Mouse (Mus musculus): ENCODE results near the gene Atp6v1g1.

- TF ChIP-seq POLR2A (IDR thresholded peaks at IDR 0.05; ENCODE audit: low read depth, low read length) (no peak), CTCF (conservative IDR thresholded peaks at IDR 0.05; ENCODE audit: insufficient read depth, insufficient read length, low read depth, low read length) (no peak)
These were observed 46.0 kb downstream of the Atp6v1g1 start for GRCm38 (mm10) chr4:63590538-63590937.
